Mouse (Mus musculus): ENCODE results near the gene Rnaseh1.

The Rnaseh1 gene

GRCm38 (mm10) chr12:28667287-28667686 is 17.9 kb downstream of the Rnaseh1 start:
- DNase-seq (ENCODE audit: low spot score in 2 of 2) = no peak

- no peak for DNase-seq (ENCODE audit: low spot score in 2 of 2)
Observed at GRCm38 (mm10) chr12:28674038-28674720, 24.8 kb downstream of the Rnaseh1 start.

GRCm38 (mm10) chr12:28675121-28675924 is 25.9 kb downstream of the Rnaseh1 start, which contains the start of gene Adi1:
TSS of gene Adi1 (plus strand) at chr12:28675231.
- peak; percentile 70 to 83 for DNase-seq (ENCODE audit: low spot score in 2 of 2)

GRCm38 (mm10) chr12:28675925-28676209 is 26.5 kb downstream of the Rnaseh1 start:
- DNase-seq (ENCODE audit: low spot score in 2 of 2) = no peak

- no peak for DNase-seq (ENCODE audit: low spot score in 2 of 2)
Observed at GRCm38 (mm10) chr12:28684674-28685073, 35.3 kb downstream of the Rnaseh1 start.

GRCm38 (mm10) chr12:28685771-28686170 is 36.4 kb downstream of the Rnaseh1 start:
- no peak for DNase-seq (ENCODE audit: low spot score in 2 of 2)

GRCm38 (mm10) chr12:28686199-28686879 is 36.9 kb downstream of the Rnaseh1 start:
- no peak for DNase-seq (ENCODE audit: low spot score in 2 of 2)

- no peak for DNase-seq (ENCODE audit: low spot score in 2 of 2)
Observed at GRCm38 (mm10) chr12:28688996-28689395, 39.6 kb downstream of the Rnaseh1 start.

GRCm38 (mm10) chr12:28690730-28691129 is 41.3 kb downstream of the Rnaseh1 start:
- no peak for DNase-seq (ENCODE audit: low spot score in 2 of 2)

- no peak for DNase-seq (ENCODE audit: low spot score in 2 of 2)
Observed at GRCm38 (mm10) chr12:28693738-28694137, 44.3 kb downstream of the Rnaseh1 start.

GRCm38 (mm10) chr12:28694231-28694630 is 44.8 kb downstream of the Rnaseh1 start:
- no peak for DNase-seq (ENCODE audit: low spot score in 2 of 2)

GRCm38 (mm10) chr12:28694776-28695175 is 45.4 kb downstream of the Rnaseh1 start:
- no peak for DNase-seq (ENCODE audit: low spot score in 2 of 2)

- DNase-seq (ENCODE audit: low spot score in 2 of 2) = no peak
Observed at GRCm38 (mm10) chr12:28697821-28698595, 48.6 kb downstream of the Rnaseh1 start.

GRCm38 (mm10) chr12:28699086-28699485 is 49.7 kb downstream of the Rnaseh1 start:
- no peak for DNase-seq (ENCODE audit: low spot score in 2 of 2)

GRCm38 (mm10) chr12:28699656-28700055 is 50.3 kb downstream of the Rnaseh1 start:
- DNase-seq (ENCODE audit: low spot score in 2 of 2) = peak; percentile 74 to 82

GRCm38 (mm10) chr12:28700101-28700511 is 50.7 kb downstream of the Rnaseh1 start:
- DNase-seq (ENCODE audit: low spot score in 2 of 2) = peak in 1 of 2 experiments; percentile 29

GRCm38 (mm10) chr12:28700561-28701025 is 51.2 kb downstream of the Rnaseh1 start:
- DNase-seq (ENCODE audit: low spot score in 2 of 2) = peak; percentile 41 to 77

- no peak for DNase-seq (ENCODE audit: low spot score in 2 of 2)
Observed at GRCm38 (mm10) chr12:28701302-28701701, 51.9 kb downstream of the Rnaseh1 start.

- no peak for DNase-seq (ENCODE audit: low spot score in 2 of 2)
Observed at GRCm38 (mm10) chr12:28704381-28704780, 55.0 kb downstream of the Rnaseh1 start.

- no peak for DNase-seq (ENCODE audit: low spot score in 2 of 2)
Observed at GRCm38 (mm10) chr12:28705204-28705603, 55.8 kb downstream of the Rnaseh1 start.

- no peak for DNase-seq (ENCODE audit: low spot score in 2 of 2)
Observed at GRCm38 (mm10) chr12:28708154-28708553, 58.8 kb downstream of the Rnaseh1 start.

All from cerebellum, postnatal 4 days (tissue).